Mouse (Mus musculus): ENCODE results near the gene Kcnj4. TPM values are rescaled to one million over a fixed set of nuclear protein-coding genes. Genes with fewer than 3 reads are reported as not detected.

The Kcnj4 gene
- polyA plus RNA-seq, 1 experiment, result 0.05 TPM

DNA sequence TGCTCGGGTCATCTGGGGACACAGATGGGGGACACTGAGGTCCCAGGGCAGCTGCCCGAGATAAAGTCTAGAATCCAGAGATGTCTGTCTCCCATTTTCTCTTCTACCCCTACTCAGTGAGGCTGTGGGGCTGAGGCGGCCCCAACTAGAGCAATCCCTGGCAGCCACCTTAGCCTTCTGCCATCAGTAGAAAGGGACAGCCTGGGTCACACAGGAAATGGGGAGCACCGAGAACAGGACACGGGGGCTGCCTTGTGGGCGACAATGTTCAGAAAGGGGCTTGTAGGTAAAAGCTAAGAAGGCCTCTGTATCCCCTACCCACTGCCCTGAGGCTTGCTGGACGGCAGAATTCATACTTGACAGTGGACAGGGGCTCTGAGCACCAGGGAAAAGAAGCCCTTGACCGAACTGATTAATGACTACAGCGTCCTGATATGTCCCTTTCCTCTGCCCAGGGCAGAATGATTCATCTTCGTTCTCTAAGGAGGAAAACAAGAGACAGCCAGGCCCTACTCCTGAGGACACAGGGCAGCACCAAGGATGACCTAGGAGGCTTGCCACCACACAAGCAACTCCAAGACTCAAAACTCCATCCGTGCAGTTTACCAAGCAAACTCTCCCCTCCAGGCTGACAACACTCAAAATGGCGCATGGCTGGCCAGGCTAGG, 67.4 kb downstream of the Kcnj4 start:
- 85% methylated on average over 12 of the region's 12 CpGs for WGBS
- DNase-seq (ENCODE audit: low read depth, low spot score), result no peak

GRCm38 (mm10) chr15:79436481-79436921, 68.5 kb downstream of the Kcnj4 start:
- DNase-seq (ENCODE audit: low read depth, low spot score), result no peak
- WGBS, result 67% methylated on average over 7 of the region's 7 CpGs

DNA sequence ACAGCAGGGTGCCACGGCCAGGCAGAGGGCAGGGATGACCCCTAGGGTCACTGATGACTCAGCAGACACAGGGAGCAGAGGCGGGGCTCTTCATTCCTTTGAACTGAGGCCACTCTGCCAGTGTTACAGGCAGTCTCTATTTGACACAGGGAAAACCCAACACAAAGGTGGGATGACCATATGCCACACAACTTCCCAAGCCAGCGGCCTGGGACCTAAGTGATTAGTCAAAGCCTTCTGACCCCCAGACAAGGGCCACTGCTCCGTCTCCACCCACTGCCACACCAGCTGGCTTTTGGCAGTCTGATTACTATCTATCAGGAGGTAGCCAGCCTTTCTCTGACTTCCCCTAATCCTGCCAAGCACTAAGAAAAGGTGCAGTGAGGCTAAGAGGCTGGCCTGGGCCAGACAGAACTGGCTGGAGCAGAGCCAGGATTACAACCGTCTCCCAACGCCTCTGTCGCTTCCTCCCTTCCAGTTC, 69.8 kb downstream of the Kcnj4 start:
- DNase-seq (ENCODE audit: low read depth, low spot score), result no peak
- WGBS, result 48% methylated on average over 7 of the region's 7 CpGs

Other genes with a start within 250 kb of the Kcnj4 start
- gene Baiap2l2, start 219.7 kb downstream of the Kcnj4 start, polyA plus RNA-seq (2012; rRNA removed), result 223 and 289 TPM in 2 replicates
- gene Pla2g6, start 176.9 kb downstream of the Kcnj4 start, polyA plus RNA-seq (2012; rRNA removed), result 16.5 and 25.9 TPM in 2 replicates
- gene Maff, start 158.6 kb downstream of the Kcnj4 start, polyA plus RNA-seq (2012; rRNA removed), result 5.3 and 7.7 TPM in 2 replicates
- gene Tmem184b, start 101.7 kb downstream of the Kcnj4 start, polyA plus RNA-seq (2012; rRNA removed), result 35.6 and 50.0 TPM in 2 replicates
- gene Csnk1e, start 49.7 kb downstream of the Kcnj4 start, polyA plus RNA-seq (2012; rRNA removed), result 25.8 and 36.0 TPM in 2 replicates
- gene Kdelr3, start 11.2 kb upstream of the Kcnj4 start, polyA plus RNA-seq (2012; rRNA removed), result 22.6 and 31.1 TPM in 2 replicates
- 91.2 and 159 TPM in 2 replicates for gene Ddx17, start 41.5 kb upstream of the Kcnj4 start, polyA plus RNA-seq (2012; rRNA removed)
- 0.05 and 0.10 TPM in 2 replicates for gene Dmc1, start 99.9 kb upstream of the Kcnj4 start, polyA plus RNA-seq (2012; rRNA removed)
- 0.16 and 0.78 TPM in 2 replicates for gene Fam227a, start 153.7 kb upstream of the Kcnj4 start, polyA plus RNA-seq (2012; rRNA removed)
- gene Cby1, start 154.0 kb upstream of the Kcnj4 start, polyA plus RNA-seq (2012; rRNA removed), result 8.0 and 12.5 TPM in 2 replicates
- 59.2 and 73.0 TPM in 2 replicates for gene Tomm22, start 165.6 kb upstream of the Kcnj4 start, polyA plus RNA-seq (2012; rRNA removed)
- 14.9 and 15.9 TPM in 2 replicates for gene Josd1, start 182.7 kb upstream of the Kcnj4 start, polyA plus RNA-seq (2012; rRNA removed)
- 28.8 and 29.1 TPM in 2 replicates for gene Gtpbp1, start 185.6 kb upstream of the Kcnj4 start, polyA plus RNA-seq (2012; rRNA removed)
- 18.9 and 19.0 TPM in 2 replicates for gene Sun2, start 237.3 kb upstream of the Kcnj4 start, polyA plus RNA-seq (2012; rRNA removed)